Mouse (Mus musculus) bone marrow macrophage, adult 2 months (primary cell): ENCODE data around the gene Havcr1. TPM values are rescaled to one million over a fixed set of nuclear protein-coding genes. Genes with fewer than 3 reads are reported as not detected.
"Not testable (repeated sequence)": the region's sequence is repeated elsewhere in the genome, so short reads cannot be mapped to it uniquely, and the experiment has no call there.

ENCODE experiments used
- H3K27ac ChIP-seq: 2 replicates; pipeline ENCODE4 v1.5.1; 2012; ENCODE audit warnings: low read depth, low read length; ENCODE audit not compliant: insufficient read depth
- H3K4me1 ChIP-seq: 2 replicates; pipeline ENCODE4 v1.6.1; 2012; ENCODE audit warnings: low read length; ENCODE audit not compliant: control insufficient read depth, insufficient read depth
- H3K4me3 ChIP-seq: 2 replicates; pipeline ENCODE4 v1.5.1; 2012; ENCODE audit warnings: mild to moderate bottlenecking, low read length, moderate library complexity; ENCODE audit not compliant: insufficient read depth
- CTCF ChIP-seq: IDR thresholded peaks from 2 replicates; pipeline ENCODE4 v1.5.1; 2012; ENCODE audit warnings: low read depth, mild to moderate bottlenecking, low read length, moderate library complexity
- POLR2A ChIP-seq: IDR thresholded peaks from 2 replicates; pipeline ENCODE4 v1.6.1; 2012; ENCODE audit warnings: mild to moderate bottlenecking, low read depth, low read length, borderline replicate concordance
- polyA plus RNA-seq: library from polyadenylated mRNA; stranded (reverse); fragments of >200 nt; gene quantifications from 2 replicates; pipeline ENCODE4 v1.2.4, GENCODE M21; 2012; ENCODE audit not compliant: missing spikeins, insufficient read depth, insufficient read length

Gene Havcr1
- polyA plus RNA-seq, 1 experiment = not detected

- no peak overlapping the region for H3K27ac ChIP-seq
- H3K4me3 ChIP-seq = no peak overlapping the region
- no peak for TF ChIP-seq POLR2A
- no peak for TF ChIP-seq CTCF
- H3K4me1 ChIP-seq = no peaks in the 10 kb centered on the region
Measured at GRCm38 (mm10) chr11:46739501-46739900, 4.6 kb downstream of the Havcr1 start.

GRCm38 (mm10) chr11:46740886-46741285 is 6.0 kb downstream of the Havcr1 start:
- TF ChIP-seq CTCF = no peak
- TF ChIP-seq POLR2A = no peak
- Histone ChIP-seq H3K4me1 (no peaks in the 10 kb centered on the region), H3K27ac (no peak overlapping the region), H3K4me3 (no peak overlapping the region)

- Histone ChIP-seq H3K4me3 (no peak overlapping the region), H3K27ac (no peak overlapping the region), H3K4me1 (no peaks in the 10 kb centered on the region)
- TF ChIP-seq POLR2A = no peak
- TF ChIP-seq CTCF = no peak
Measured at GRCm38 (mm10) chr11:46741716-46742115, 6.8 kb downstream of the Havcr1 start.

GRCm38 (mm10) chr11:46747996-46748395 is 13.1 kb downstream of the Havcr1 start:
- Histone ChIP-seq H3K4me3 (no peak overlapping the region), H3K4me1 (no peaks in the 10 kb centered on the region), H3K27ac (no peak overlapping the region)
- no peak for TF ChIP-seq CTCF
- no peak for TF ChIP-seq POLR2A

GRCm38 (mm10) chr11:46753662-46754061 is 18.8 kb downstream of the Havcr1 start:
- H3K4me1 ChIP-seq = no peaks in the 10 kb centered on the region
- TF ChIP-seq CTCF (no peak), POLR2A (no peak)

GRCm38 (mm10) chr11:46754669-46755068 is 19.8 kb downstream of the Havcr1 start:
- no peak for TF ChIP-seq CTCF
- no peak for TF ChIP-seq POLR2A
- Histone ChIP-seq H3K4me3 (no peak overlapping the region), H3K4me1 (no peaks in the 10 kb centered on the region), H3K27ac (no peak overlapping the region)

More at GRCm38 (mm10) chr11:46753662-46754061, 18.8 kb downstream of the Havcr1 start:
- H3K27ac ChIP-seq = no peak overlapping the region
- H3K4me3 ChIP-seq = no peak overlapping the region

- H3K27ac ChIP-seq, H3K4me1 ChIP-seq, H3K4me3 ChIP-seq: not testable (repeated sequence)
Measured at GRCm38 (mm10) chr11:46755714-46756113, 20.8 kb downstream of the Havcr1 start.

- TF ChIP-seq POLR2A (no peak), CTCF (no peak)
Measured at GRCm38 (mm10) chr11:46776879-46777278, 42.0 kb downstream of the Havcr1 start.

GRCm38 (mm10) chr11:46779811-46780210 is 44.9 kb downstream of the Havcr1 start:
- no peak overlapping the region for H3K27ac ChIP-seq
- H3K4me1 ChIP-seq = no peaks in the 10 kb centered on the region
- no peak overlapping the region for H3K4me3 ChIP-seq
- no peak for TF ChIP-seq CTCF
- no peak for TF ChIP-seq POLR2A

More at GRCm38 (mm10) chr11:46776879-46777278, 42.0 kb downstream of the Havcr1 start:
- H3K27ac ChIP-seq = no peak overlapping the region
- no peaks in the 10 kb centered on the region for H3K4me1 ChIP-seq
- H3K4me3 ChIP-seq = no peak overlapping the region

- no peak overlapping the region for H3K4me3 ChIP-seq
- H3K4me1 ChIP-seq = no peaks in the 10 kb centered on the region
- no peak overlapping the region for H3K27ac ChIP-seq
- TF ChIP-seq CTCF (no peak), POLR2A (no peak)
Measured at GRCm38 (mm10) chr11:46804440-46804839, 69.6 kb downstream of the Havcr1 start.

- TF ChIP-seq CTCF (no peak), POLR2A (no peak)
- no peak within 1 kb of the TSS for H3K4me3 ChIP-seq
- no peaks in the 10 kb centered on the region for H3K4me1 ChIP-seq
- no peak within 1 kb of the TSS for H3K27ac ChIP-seq
Measured at GRCm38 (mm10) chr11:46810511-46810910, 75.6 kb downstream of the Havcr1 start, which contains the start of gene Timd4. Gene Timd4, plus strand, starts transcription at chr11:46810800.

- no peaks in the 10 kb centered on the region for H3K4me1 ChIP-seq
- no peak overlapping the region for H3K4me3 ChIP-seq
- no peak for TF ChIP-seq POLR2A
- TF ChIP-seq CTCF = no peak
- no peak overlapping the region for H3K27ac ChIP-seq
Measured at GRCm38 (mm10) chr11:46817692-46818091, 82.8 kb downstream of the Havcr1 start.
